Comparison of ENCODE assay signal across 25 mouse cellular contexts in genomic region chr9:31018705-31019104, GRCm38 (mm10). TPM values are rescaled to one million over a fixed set of nuclear protein-coding genes. Genes with fewer than 3 reads are reported as not detected.
DNase-seq lines count a peak whose midpoint lies in the region; ATAC-seq lines count a peak whose summit lies in the region.
"Had no signal": no experiment of that assay in that cellular context is flagged by ENCODE, and none has a peak within 500 bp of the region (broad histone marks: within the 10 kb centered on the region; RNA-seq: fewer than 3 reads in every experiment).

No protein-coding gene starts in this region.

- H3K9ac ChIP-seq in liver, embryonic 12.5 days = no peak overlapping the region
- H3K9ac ChIP-seq: embryonic facial prominence, embryonic 13.5 days; embryonic facial prominence, embryonic 15.5 days; forebrain, embryonic 12.5 days had no signal

- H3K4me1 ChIP-seq in liver, embryonic 12.5 days = no peaks in the 10 kb centered on the region
- H3K4me1 ChIP-seq: embryonic facial prominence, embryonic 13.5 days; embryonic facial prominence, embryonic 15.5 days; forebrain, embryonic 10.5 days; forebrain, embryonic 12.5 days had no signal

- DNase-seq in heart, adult 11 months = peak; percentile 55
- no peak for DNase-seq in heart, postnatal 4 days
- DNase-seq in ES-CJ7 (ENCODE audit: low read depth, low spot score) (peak; percentile 98), R1 (ENCODE audit: low read depth, low spot score) (peak; percentile 99), ZHBTc4 (ENCODE audit: low read depth, low spot score) (peak; percentile 98)
- no peak for DNase-seq in urinary bladder, adult 18-20 months (ENCODE audit: low spot score in 2 of 2)
- no peak for DNase-seq in adrenal gland, adult 8-10 months
- DNase-seq: adrenal gland, adult 2 months; adrenal gland, postnatal 14 days; adrenal gland, postnatal 36 days; cerebellum, adult 11-12 months; cerebellum, adult 2 months; cerebellum, adult 9-10 months; cerebellum, postnatal 10 days; cerebellum, postnatal 25 days had no signal

- ATAC-seq in liver, embryonic 12.5 days = no peak
- ATAC-seq: forebrain, embryonic 14.5 days; forebrain, embryonic 16.5 days; Patski had no signal

- no peak overlapping the region for H3K27ac ChIP-seq in liver, embryonic 12.5 days
- H3K27ac ChIP-seq: embryonic facial prominence, embryonic 13.5 days; embryonic facial prominence, embryonic 15.5 days; forebrain, embryonic 10.5 days; forebrain, embryonic 12.5 days had no signal

- H3K36me3 ChIP-seq in liver, embryonic 12.5 days = no peaks in the 10 kb centered on the region
- H3K36me3 ChIP-seq: embryonic facial prominence, embryonic 13.5 days; embryonic facial prominence, embryonic 15.5 days; forebrain, embryonic 10.5 days; forebrain, embryonic 12.5 days; G1E had no signal

- no peaks in the 10 kb centered on the region for H3K9me3 ChIP-seq in liver, embryonic 12.5 days (replicated peaks)
- H3K9me3 ChIP-seq: embryonic facial prominence, embryonic 13.5 days; embryonic facial prominence, embryonic 15.5 days; forebrain, embryonic 10.5 days; forebrain, embryonic 12.5 days; G1E had no signal

- no peak overlapping the region for H3K4me3 ChIP-seq in liver, embryonic 12.5 days
- H3K4me3 ChIP-seq: embryonic facial prominence, embryonic 13.5 days; embryonic facial prominence, embryonic 15.5 days; erythroblast, embryonic 14.5 days; forebrain, embryonic 10.5 days; forebrain, embryonic 12.5 days had no signal

- no peaks in the 10 kb centered on the region for H3K27me3 ChIP-seq in liver, embryonic 12.5 days (replicated peaks)
- H3K27me3 ChIP-seq: embryonic facial prominence, embryonic 13.5 days; embryonic facial prominence, embryonic 15.5 days; forebrain, embryonic 12.5 days had no signal

- H3K4me2 ChIP-seq in liver, embryonic 12.5 days = no peak overlapping the region
- H3K4me2 ChIP-seq: embryonic facial prominence, embryonic 13.5 days; embryonic facial prominence, embryonic 15.5 days; forebrain, embryonic 12.5 days had no signal

RNA-seq across cellular contexts. Expression of gene Zbtb44, which starts 11.7 kb away (rescaled TPM):
- 10 to 100 TPM; 32.2 to 33.5 TPM for total RNA-seq in heart, postnatal 4 days (2021)
- 10.2 and 10.4 TPM in 2 replicates for polyA plus RNA-seq in liver, embryonic 12.5 days (2016; fragmentation: Nextera tagmentation; extraction: Ambion mirVana)
- 10 to 100 TPM; 44.8 to 62.2 (median 51.1) TPM for total RNA-seq in adrenal gland, adult 8-10 months (2022)

Comparison
In these comparisons a context has a peak if more than half of its experiments do, and no peak if none do; other contexts are left out.
1. DNase-seq: peak in heart, adult 11 months (single experiment), ES-CJ7 (single experiment), R1 (single experiment) and ZHBTc4 (single experiment); none in heart, postnatal 4 days (single experiment), urinary bladder, adult 18-20 months (0 of 2) and adrenal gland, adult 8-10 months (single experiment).